Mouse (Mus musculus): ENCODE measurements around the gene Sox5.

- no peak for TF ChIP-seq POLR2AphosphoS2 (IDR thresholded peaks at IDR 0.05; ENCODE audit: low read depth, low read length)
- TF ChIP-seq CTCF (conservative IDR thresholded peaks at IDR 0.05 in 1 of 2, IDR thresholded peaks at IDR 0.05 in 1 of 2; ENCODE audit: low read depth in 2 of 2, low read length in 2 of 2): no peak
- TF ChIP-seq MAFK (IDR thresholded peaks at IDR 0.05; ENCODE audit: insufficient replicate concordance, low read length): no peak
- TF ChIP-seq SMC3 (IDR thresholded peaks at IDR 0.05; ENCODE audit: low read depth, low read length): no peak
- TF ChIP-seq GABPA (IDR thresholded peaks at IDR 0.05; ENCODE audit: insufficient replicate concordance, low read depth, low read length): no peak
- no peak for TF ChIP-seq EP300 (IDR thresholded peaks at IDR 0.05; ENCODE audit: low read length)
- TF ChIP-seq ELF1 (IDR thresholded peaks at IDR 0.05; ENCODE audit: low read depth, low read length): no peak
- no peak for TF ChIP-seq CHD1 (IDR thresholded peaks at IDR 0.05; ENCODE audit: low read depth, low read length)
- TF ChIP-seq POLR2A (IDR thresholded peaks at IDR 0.05; ENCODE audit: low read depth, low read length): no peak
- TF ChIP-seq NRF1 (IDR thresholded peaks at IDR 0.05; ENCODE audit: low read depth, low read length): no peak
- TF ChIP-seq MEF2A (IDR thresholded peaks at IDR 0.05; ENCODE audit: borderline replicate concordance, low read depth, low read length): no peak
- TF ChIP-seq UBTF (IDR thresholded peaks at IDR 0.05; ENCODE audit: low read depth, low read length): no peak
- no peak for TF ChIP-seq ZC3H11A (IDR thresholded peaks at IDR 0.05; ENCODE audit: low read depth, low read length)
These were observed 530.3 kb downstream of the Sox5 start for GRCm38 (mm10) chr6:144251222-144252170.

All from CH12.LX (cell line).